In genomic region chr10:108140742-108141141, GRCm38 (mm10) we compare ENCODE assay signal across 18 mouse cellular contexts.
"Had no signal": no experiment of that assay in that cellular context is flagged by ENCODE, and none has a peak within 500 bp of the region (broad histone marks: within the 10 kb centered on the region; RNA-seq: fewer than 3 reads in every experiment).

No protein-coding gene starts in this region.

- H3K9me3 ChIP-seq: limb, embryonic 10.5 days; limb, embryonic 13.5 days; liver, embryonic 13.5 days; midbrain, embryonic 13.5 days; stomach, embryonic 15.5 days had no signal

- DNase-seq: kidney, adult 18-20 months; kidney, adult 9 months; kidney, postnatal 14 days; kidney, postnatal 4 days; layer of hippocampus, adult 9-11 months; liver, embryonic 13.5 days; lung, embryonic 14.5 days; right cerebral cortex, postnatal 4 days; thymus, postnatal 25 days had no signal

- H3K4me1 ChIP-seq: limb, embryonic 10.5 days; limb, embryonic 13.5 days; liver, embryonic 13.5 days; midbrain, embryonic 13.5 days; stomach, embryonic 15.5 days had no signal

- ATAC-seq: inflammation-experienced regulatory T-cells, adult 6 months; lung, postnatal 0 days; midbrain, embryonic 13.5 days; midbrain, embryonic 16.5 days had no signal

- H3K27me3 ChIP-seq: limb, embryonic 13.5 days; liver, embryonic 13.5 days; midbrain, embryonic 13.5 days; stomach, embryonic 15.5 days had no signal

- H3K36me3 ChIP-seq: limb, embryonic 10.5 days; limb, embryonic 13.5 days; liver, embryonic 13.5 days; midbrain, embryonic 13.5 days; stomach, embryonic 15.5 days had no signal

- H3K4me3 ChIP-seq: layer of hippocampus, adult 2 months; limb, embryonic 10.5 days; limb, embryonic 13.5 days; liver, embryonic 13.5 days; midbrain, embryonic 13.5 days; stomach, embryonic 15.5 days had no signal

- H3K9ac ChIP-seq: limb, embryonic 13.5 days; liver, embryonic 13.5 days; lung, embryonic 14.5 days; midbrain, embryonic 13.5 days; stomach, embryonic 15.5 days had no signal

- H3K4me2 ChIP-seq: limb, embryonic 13.5 days; liver, embryonic 13.5 days; lung, embryonic 14.5 days; midbrain, embryonic 13.5 days; stomach, embryonic 15.5 days had no signal

- H3K27ac ChIP-seq: layer of hippocampus, adult 2 months; limb, embryonic 10.5 days; limb, embryonic 13.5 days; liver, embryonic 13.5 days; macrophage; midbrain, embryonic 13.5 days; stomach, embryonic 15.5 days had no signal
